8 mouse cellular contexts compared by ENCODE assay signal in genomic region chr1:55132308-55132707, GRCm38 (mm10). TPM values are rescaled to one million over a fixed set of nuclear protein-coding genes. Genes with fewer than 3 reads are reported as not detected.
DNase-seq lines count a peak whose midpoint lies in the region; ATAC-seq and TF ChIP-seq lines count a peak whose summit lies in the region.

No protein-coding gene starts in this region.

- H3K27me3 ChIP-seq in embryonic facial prominence, embryonic 15.5 days: no peaks in the 10 kb centered on the region
- H3K27me3 ChIP-seq in limb, embryonic 10.5 days (ENCODE audit: low read depth, poor library complexity, severe bottlenecking): no peaks in the 10 kb centered on the region
- no peaks in the 10 kb centered on the region for H3K27me3 ChIP-seq in neural tube, embryonic 15.5 days (replicated peaks)

- peak overlapping the region; percentile 58 for H3K4me2 ChIP-seq in embryonic facial prominence, embryonic 15.5 days (replicated peaks)
- H3K4me2 ChIP-seq in neural tube, embryonic 15.5 days: peak overlapping the region; percentile 68

- no peaks in the 10 kb centered on the region for H3K36me3 ChIP-seq in embryonic facial prominence, embryonic 15.5 days
- H3K36me3 ChIP-seq in limb, embryonic 10.5 days: peaks cover 35% of the 10 kb centered on the region
- H3K36me3 ChIP-seq in neural tube, embryonic 15.5 days: no peaks in the 10 kb centered on the region

- no peak for TF ChIP-seq POLR2A in lung, adult 2 months (IDR thresholded peaks at IDR 0.05; ENCODE audit: borderline replicate concordance, extremely low read depth, low read depth, low read length)

- peak overlapping the region; percentile 98; the same call in 1 of the 2 replicates for H3K9ac ChIP-seq in embryonic facial prominence, embryonic 15.5 days
- H3K9ac ChIP-seq in neural tube, embryonic 15.5 days (replicated peaks): peak overlapping the region; percentile 99

- peak overlapping the region; percentile 98; the same call in 1 of the 2 replicates for H3K27ac ChIP-seq in embryonic facial prominence, embryonic 15.5 days (replicated peaks)
- H3K27ac ChIP-seq in limb, embryonic 10.5 days: 0 out of 2 replicates have a peak overlapping the region, but pooled peaks have one; percentile 99
- no peak overlapping the region for H3K27ac ChIP-seq in neural tube, embryonic 15.5 days (replicated peaks)

- H3K9me3 ChIP-seq in embryonic facial prominence, embryonic 15.5 days (replicated peaks): no peaks in the 10 kb centered on the region
- H3K9me3 ChIP-seq in limb, embryonic 10.5 days (replicated peaks): no peaks in the 10 kb centered on the region
- H3K9me3 ChIP-seq in neural tube, embryonic 15.5 days (replicated peaks): no peaks in the 10 kb centered on the region

- ATAC-seq in embryonic facial prominence, embryonic 15.5 days (ENCODE audit: insufficient number of reproducible peaks, low FRiP score, low TSS enrichment, low read depth): no peak
- no peak for ATAC-seq in neural tube, embryonic 15.5 days (ENCODE audit: low FRiP score)
- no peak for ATAC-seq in granulocyte monocyte progenitor cell, adult 5-6 weeks (replicated peaks; ENCODE audit: poor library complexity, severe bottlenecking)

- no peak for DNase-seq in lung, adult 2 months
- DNase-seq in lung, postnatal 25 days (ENCODE audit: low spot score): no peak
- DNase-seq in limb, embryonic 10.5 days (ENCODE audit: low spot score): no peak
- no peak for DNase-seq in left cerebral cortex, postnatal 14 days (ENCODE audit: low spot score in 2 of 2)
- no peak for DNase-seq in gastrocnemius, postnatal 10 days

- intact Hi-C loops in left cerebral cortex, postnatal 14 days (cut with DNase I): no loop called here

- H3K4me1 ChIP-seq in lung, adult 2 months (ENCODE audit: control insufficient read depth, insufficient read depth, low read length): peaks cover 7% of the 10 kb centered on the region
- H3K4me1 ChIP-seq in embryonic facial prominence, embryonic 15.5 days: peaks cover 16% of the 10 kb centered on the region
- peaks cover 22% of the 10 kb centered on the region for H3K4me1 ChIP-seq in limb, embryonic 10.5 days
- H3K4me1 ChIP-seq in neural tube, embryonic 15.5 days: peaks cover 25% of the 10 kb centered on the region

- peak overlapping the region; percentile 19 for H3K4me3 ChIP-seq in lung, adult 2 months (replicated peaks; ENCODE audit: extremely low read depth, low read depth, low read length)
- peak overlapping the region; percentile 100 for H3K4me3 ChIP-seq in embryonic facial prominence, embryonic 15.5 days (replicated peaks)
- peak overlapping the region; percentile 99 for H3K4me3 ChIP-seq in limb, embryonic 10.5 days
- H3K4me3 ChIP-seq in neural tube, embryonic 15.5 days (replicated peaks): peak overlapping the region; percentile 100

- 43% methylated on average over 4 of the region's 4 CpGs for WGBS in lung, adult 2 months
- 66% methylated on average over 4 of the region's 4 CpGs for WGBS in embryonic facial prominence, embryonic 15.5 days
- WGBS in limb, embryonic 10.5 days: 86% methylated on average over 4 of the region's 4 CpGs
- 74% methylated on average over 4 of the region's 4 CpGs for whole genome bisulfite sequencing in neural tube, embryonic 15.5 days

- TF ChIP-seq CTCF in lung, adult 2 months (IDR thresholded peaks at IDR 0.05; ENCODE audit: insufficient read depth, low read length): no peak

RNA-seq across cellular contexts. Expression of gene Mob4, which starts 1.3 kb away (rescaled TPM):
- 7.0 and 11.1 TPM in 2 replicates for polyA plus RNA-seq in lung, adult 2 months (2012; rRNA removed)
- polyA plus RNA-seq in embryonic facial prominence, embryonic 15.5 days (2015; fragmentation: Nextera tagmentation; extraction: Ambion mirVana): 126 and 134 TPM in 2 replicates
- polyA plus RNA-seq in limb, embryonic 10.5 days (2016; fragmentation: Nextera tagmentation; extraction: Ambion mirVana): 125 and 139 TPM in 2 replicates
- polyA plus RNA-seq in neural tube, embryonic 15.5 days (2015; fragmentation: Nextera tagmentation; extraction: Ambion mirVana): 168 and 169 TPM in 2 replicates
- 42.9 and 43.9 TPM in 2 replicates for total RNA-seq in granulocyte monocyte progenitor cell, adult 5-6 weeks (2014; fragmentation: Nextera tagmentation)
- total RNA-seq in granulocyte monocyte progenitor cell, adult 5-6 weeks (2017): 32.6 and 49.7 TPM in 2 replicates
- 10 to 100 TPM; 62.8 to 67.1 TPM for total RNA-seq in left cerebral cortex, postnatal 14 days (2021)
- total RNA-seq in gastrocnemius, postnatal 10 days (2021): 10 to 100 TPM; 45.3 to 48.0 TPM

RNA-seq across cellular contexts. Expression of gene Hspd1, which starts 44.3 kb away (rescaled TPM):
- 12.2 and 19.2 TPM in 2 replicates for polyA plus RNA-seq in lung, adult 2 months (2012; rRNA removed)
- 298 and 303 TPM in 2 replicates for polyA plus RNA-seq in embryonic facial prominence, embryonic 15.5 days (2015; fragmentation: Nextera tagmentation; extraction: Ambion mirVana)
- polyA plus RNA-seq in limb, embryonic 10.5 days (2016; fragmentation: Nextera tagmentation; extraction: Ambion mirVana): 563 and 717 TPM in 2 replicates
- 280 and 346 TPM in 2 replicates for polyA plus RNA-seq in neural tube, embryonic 15.5 days (2015; fragmentation: Nextera tagmentation; extraction: Ambion mirVana)
- 291 and 340 TPM in 2 replicates for total RNA-seq in granulocyte monocyte progenitor cell, adult 5-6 weeks (2014; fragmentation: Nextera tagmentation)
- total RNA-seq in granulocyte monocyte progenitor cell, adult 5-6 weeks (2017): 555 and 596 TPM in 2 replicates
- total RNA-seq in left cerebral cortex, postnatal 14 days (2021): 100 to 1,000 TPM; 172 TPM
- 100 to 1,000 TPM; 176 to 188 TPM for total RNA-seq in gastrocnemius, postnatal 10 days (2021)

RNA-seq across cellular contexts. Expression of gene Hspe1, which starts 44.4 kb away (rescaled TPM):
- 10.8 and 13.1 TPM in 2 replicates for polyA plus RNA-seq in lung, adult 2 months (2012; rRNA removed)
- polyA plus RNA-seq in embryonic facial prominence, embryonic 15.5 days (2015; fragmentation: Nextera tagmentation; extraction: Ambion mirVana): 292 and 314 TPM in 2 replicates
- polyA plus RNA-seq in limb, embryonic 10.5 days (2016; fragmentation: Nextera tagmentation; extraction: Ambion mirVana): 611 and 851 TPM in 2 replicates
- polyA plus RNA-seq in neural tube, embryonic 15.5 days (2015; fragmentation: Nextera tagmentation; extraction: Ambion mirVana): 253 and 287 TPM in 2 replicates
- total RNA-seq in granulocyte monocyte progenitor cell, adult 5-6 weeks (2014; fragmentation: Nextera tagmentation): 468 and 486 TPM in 2 replicates
- total RNA-seq in granulocyte monocyte progenitor cell, adult 5-6 weeks (2017): 471 and 514 TPM in 2 replicates
- 10 to 100 TPM; 83.8 to 91.0 TPM for total RNA-seq in left cerebral cortex, postnatal 14 days (2021)
- total RNA-seq in gastrocnemius, postnatal 10 days (2021): 100 to 1,000 TPM in 1 of 2 experiments, 10 to 100 TPM in 1; 83.6 to 101 TPM

Comparison
In these comparisons a context has a peak if more than half of its experiments do, and no peak if none do; other contexts are left out.
1. H3K4me3 ChIP-seq: peak in every context shown above with its lines; median percentile 100 in embryonic facial prominence, embryonic 15.5 days; 100 in neural tube, embryonic 15.5 days; 99 in limb, embryonic 10.5 days; 19 in lung, adult 2 months.
2. RNA of gene Mob4, which starts 1.3 kb away (polyA plus RNA-seq): 168 to 169 TPM in neural tube, embryonic 15.5 days, 125 to 139 TPM in limb, embryonic 10.5 days and 126 to 134 TPM in embryonic facial prominence, embryonic 15.5 days; 7.0 to 11.1 TPM in lung, adult 2 months; every median in the first group is over 10 times any median in the second.
3. RNA of gene Hspd1, which starts 44.3 kb away (polyA plus RNA-seq): 563 to 717 TPM in limb, embryonic 10.5 days, 298 to 303 TPM in embryonic facial prominence, embryonic 15.5 days and 280 to 346 TPM in neural tube, embryonic 15.5 days; 12.2 to 19.2 TPM in lung, adult 2 months; every median in the first group is over 10 times any median in the second.
4. RNA of gene Hspe1, which starts 44.4 kb away (polyA plus RNA-seq): 611 to 851 TPM in limb, embryonic 10.5 days, 292 to 314 TPM in embryonic facial prominence, embryonic 15.5 days and 253 to 287 TPM in neural tube, embryonic 15.5 days; 10.8 to 13.1 TPM in lung, adult 2 months; every median in the first group is over 10 times any median in the second.